Mouse (Mus musculus): ENCODE data around the gene Wdr20. TPM values are rescaled to one million over a fixed set of nuclear protein-coding genes. Genes with fewer than 3 reads are reported as not detected.

The Wdr20 gene
- polyA plus RNA-seq, 1 experiment from 2014 or later, result 28.3 TPM

- H3K27ac ChIP-seq, result no peak overlapping the region
- no peaks in the 10 kb centered on the region for H3K9me3 ChIP-seq
- WGBS, result 74% methylated on average over 5 of the region's 5 CpGs
- H3K4me2 ChIP-seq (replicated peaks), result no peak overlapping the region
- peaks cover 60% of the 10 kb centered on the region for H3K36me3 ChIP-seq
- ATAC-seq, result no peak
- H3K27me3 ChIP-seq, result no peaks in the 10 kb centered on the region
- peaks cover 25% of the 10 kb centered on the region for H3K4me1 ChIP-seq (replicated peaks)
- no peak overlapping the region for H3K4me3 ChIP-seq (replicated peaks)
- H3K9ac ChIP-seq (replicated peaks), result no peak overlapping the region
Measured at GRCm38 (mm10) chr12:110808848-110809247, 71.1 kb downstream of the Wdr20 start.

- peaks cover 8% of the 10 kb centered on the region for H3K4me1 ChIP-seq (replicated peaks)
- H3K9me3 ChIP-seq, result no peaks in the 10 kb centered on the region
- no peak overlapping the region for H3K4me2 ChIP-seq (replicated peaks)
- no peaks in the 10 kb centered on the region for H3K27me3 ChIP-seq
- no peak overlapping the region for H3K27ac ChIP-seq
- H3K9ac ChIP-seq (replicated peaks), result no peak overlapping the region
- no peak overlapping the region for H3K4me3 ChIP-seq (replicated peaks)
- 95% methylated on average over 9 of the region's 9 CpGs for WGBS
- peaks cover 44% of the 10 kb centered on the region for H3K36me3 ChIP-seq
- ATAC-seq, result no peak
Measured at GRCm38 (mm10) chr12:110813132-110813531, 75.4 kb downstream of the Wdr20 start.

GRCm38 (mm10) chr12:110813624-110814023 is 75.9 kb downstream of the Wdr20 start:
- peaks cover 3% of the 10 kb centered on the region for H3K4me1 ChIP-seq (replicated peaks)
- H3K36me3 ChIP-seq, result peaks cover 44% of the 10 kb centered on the region
- no peaks in the 10 kb centered on the region for H3K27me3 ChIP-seq
- no peak for ATAC-seq
- no peak overlapping the region for H3K9ac ChIP-seq (replicated peaks)
- no peak overlapping the region for H3K4me2 ChIP-seq (replicated peaks)
- no peak overlapping the region for H3K27ac ChIP-seq
- no peak overlapping the region for H3K4me3 ChIP-seq (replicated peaks)
- 96% methylated on average over 6 of the region's 6 CpGs for WGBS
- no peaks in the 10 kb centered on the region for H3K9me3 ChIP-seq

- H3K4me3 ChIP-seq (replicated peaks), result no peak overlapping the region
- ATAC-seq, result no peak
- H3K9me3 ChIP-seq, result no peaks in the 10 kb centered on the region
- 85% methylated on average over 17 of the region's 17 CpGs for WGBS
- no peak overlapping the region for H3K9ac ChIP-seq (replicated peaks)
- H3K27me3 ChIP-seq, result no peaks in the 10 kb centered on the region
- H3K36me3 ChIP-seq, result peaks cover 36% of the 10 kb centered on the region
- H3K4me1 ChIP-seq (replicated peaks), result no peaks in the 10 kb centered on the region
- no peak overlapping the region for H3K27ac ChIP-seq
- H3K4me2 ChIP-seq (replicated peaks), result no peak overlapping the region
Measured at GRCm38 (mm10) chr12:110814924-110815323, 77.2 kb downstream of the Wdr20 start.

- no peak for ATAC-seq
- Histone ChIP-seq H3K36me3 (peaks cover 21% of the 10 kb centered on the region), H3K9ac (replicated peaks) (no peak overlapping the region), H3K4me2 (replicated peaks) (no peak overlapping the region), H3K27me3 (no peaks in the 10 kb centered on the region), H3K4me3 (replicated peaks) (no peak overlapping the region), H3K9me3 (no peaks in the 10 kb centered on the region), H3K27ac (no peak overlapping the region), H3K4me1 (replicated peaks) (no peaks in the 10 kb centered on the region)
- 94% methylated on average over 2 of the region's 2 CpGs for WGBS
Measured at GRCm38 (mm10) chr12:110816833-110817232, 79.1 kb downstream of the Wdr20 start.

- H3K27me3 ChIP-seq, result no peaks in the 10 kb centered on the region
- H3K4me2 ChIP-seq (replicated peaks), result no peak overlapping the region
- ATAC-seq, result no peak
- 83% methylated on average over 8 of the region's 8 CpGs for WGBS
- H3K27ac ChIP-seq, result no peak overlapping the region
- no peak overlapping the region for H3K4me3 ChIP-seq (replicated peaks)
- H3K9ac ChIP-seq (replicated peaks), result no peak overlapping the region
- H3K36me3 ChIP-seq, result no peaks in the 10 kb centered on the region
- H3K4me1 ChIP-seq (replicated peaks), result no peaks in the 10 kb centered on the region
- no peaks in the 10 kb centered on the region for H3K9me3 ChIP-seq
Measured at GRCm38 (mm10) chr12:110819367-110819766, 81.6 kb downstream of the Wdr20 start.

- WGBS, result 96% methylated on average over 2 of the region's 2 CpGs
- Histone ChIP-seq H3K4me3 (replicated peaks) (no peak overlapping the region), H3K4me2 (replicated peaks) (no peak overlapping the region), H3K27me3 (no peaks in the 10 kb centered on the region), H3K4me1 (replicated peaks) (no peaks in the 10 kb centered on the region), H3K27ac (no peak overlapping the region), H3K9me3 (no peaks in the 10 kb centered on the region), H3K9ac (replicated peaks) (no peak overlapping the region), H3K36me3 (no peaks in the 10 kb centered on the region)
- ATAC-seq, result no peak
Measured at GRCm38 (mm10) chr12:110821787-110822186, 84.0 kb downstream of the Wdr20 start.

GRCm38 (mm10) chr12:110822366-110822765 is 84.6 kb downstream of the Wdr20 start:
- Histone ChIP-seq H3K9me3 (no peaks in the 10 kb centered on the region), H3K4me3 (replicated peaks) (no peak overlapping the region), H3K27me3 (no peaks in the 10 kb centered on the region), H3K4me2 (replicated peaks) (no peak overlapping the region), H3K36me3 (no peaks in the 10 kb centered on the region), H3K4me1 (replicated peaks) (no peaks in the 10 kb centered on the region), H3K27ac (no peak overlapping the region), H3K9ac (replicated peaks) (no peak overlapping the region)
- no peak for ATAC-seq
- WGBS, result 94% methylated on average over 7 of the region's 7 CpGs

- H3K4me3 ChIP-seq (replicated peaks), result no peak overlapping the region
- no peaks in the 10 kb centered on the region for H3K4me1 ChIP-seq (replicated peaks)
- no peaks in the 10 kb centered on the region for H3K9me3 ChIP-seq
- no peak overlapping the region for H3K4me2 ChIP-seq (replicated peaks)
- ATAC-seq, result no peak
- H3K36me3 ChIP-seq, result no peaks in the 10 kb centered on the region
- WGBS, result 97% methylated on average over 4 of the region's 4 CpGs
- no peaks in the 10 kb centered on the region for H3K27me3 ChIP-seq
- H3K27ac ChIP-seq, result no peak overlapping the region
- H3K9ac ChIP-seq (replicated peaks), result no peak overlapping the region
Measured at GRCm38 (mm10) chr12:110828908-110829307, 91.2 kb downstream of the Wdr20 start.

GRCm38 (mm10) chr12:110830293-110831024 is 92.7 kb downstream of the Wdr20 start:
- no peaks in the 10 kb centered on the region; the same call in 1 of the 2 replicates for H3K4me1 ChIP-seq (replicated peaks)
- no peak overlapping the region for H3K4me3 ChIP-seq (replicated peaks)
- H3K9me3 ChIP-seq, result no peaks in the 10 kb centered on the region
- no peaks in the 10 kb centered on the region for H3K27me3 ChIP-seq
- no peak overlapping the region for H3K27ac ChIP-seq
- H3K36me3 ChIP-seq, result no peaks in the 10 kb centered on the region
- H3K4me2 ChIP-seq (replicated peaks), result no peak overlapping the region
- 86% methylated on average over 11 of the region's 11 CpGs for WGBS
- no peak overlapping the region for H3K9ac ChIP-seq (replicated peaks)
- no peak for ATAC-seq

- Histone ChIP-seq H3K9ac (replicated peaks) (no peak overlapping the region), H3K4me1 (replicated peaks) (peaks cover 23% of the 10 kb centered on the region), H3K4me3 (replicated peaks) (no peak overlapping the region), H3K36me3 (no peaks in the 10 kb centered on the region), H3K27me3 (no peaks in the 10 kb centered on the region), H3K4me2 (replicated peaks) (no peak overlapping the region), H3K9me3 (no peaks in the 10 kb centered on the region), H3K27ac (no peak overlapping the region)
- WGBS, result 97% methylated on average over 3 of the region's 3 CpGs
- no peak for ATAC-seq
Measured at GRCm38 (mm10) chr12:110835182-110835581, 97.4 kb downstream of the Wdr20 start.

- H3K9ac ChIP-seq (replicated peaks), result peak overlapping the region; percentile 41; the same call in 1 of the 2 replicates
- ATAC-seq, result no peak
- 47% methylated on average over 6 of the region's 6 CpGs for WGBS
Measured at GRCm38 (mm10) chr12:110836729-110837128, 99.0 kb downstream of the Wdr20 start.

More at GRCm38 (mm10) chr12:110836729-110837128, 99.0 kb downstream of the Wdr20 start:
- H3K4me3 ChIP-seq (replicated peaks), result no peak overlapping the region
- no peaks in the 10 kb centered on the region for H3K36me3 ChIP-seq
- peaks cover 29% of the 10 kb centered on the region for H3K4me1 ChIP-seq (replicated peaks)
- no peaks in the 10 kb centered on the region for H3K9me3 ChIP-seq
- H3K4me2 ChIP-seq (replicated peaks), result peak overlapping the region; percentile 31
- H3K27ac ChIP-seq, result peak overlapping the region; percentile 80
- no peaks in the 10 kb centered on the region for H3K27me3 ChIP-seq
